Mouse (Mus musculus): Measurements from ENCODE around the gene Lrrc49. TPM values are rescaled to one million over a fixed set of nuclear protein-coding genes. Genes with fewer than 3 reads are reported as not detected.

Lrrc49 gene
- total RNA-seq, 1 experiment = 3.7 TPM

DNA sequence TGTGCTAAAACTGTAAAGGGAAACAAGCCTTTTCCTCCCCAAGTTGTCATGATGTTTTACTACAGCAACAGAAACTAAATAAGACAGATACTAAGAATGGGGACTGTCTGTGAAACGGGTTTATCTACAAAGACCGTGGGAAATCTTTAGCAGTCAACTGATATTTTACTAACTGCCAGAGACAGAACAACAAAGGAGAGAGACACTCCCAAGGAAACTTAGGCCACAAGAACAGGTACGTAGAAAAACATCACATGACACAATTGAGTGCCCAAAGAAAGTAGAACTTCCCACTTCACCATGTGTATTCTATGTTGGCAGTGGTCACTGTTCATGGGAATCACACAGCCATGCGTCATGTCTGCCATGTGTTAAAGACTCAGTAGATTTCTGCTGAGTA lies 116.2 kb downstream of the Lrrc49 start:
- no peak for DNase-seq (ENCODE audit: low read depth, low spot score)
- no peak overlapping the region for H3K4me3 ChIP-seq (ENCODE audit: insufficient read depth in 1 of 2, low read depth in 1 of 2, low read length in 2 of 2, poor library complexity in 1 of 2, severe bottlenecking in 1 of 2)
- H3K4me1 ChIP-seq (ENCODE audit: control insufficient read depth in 2 of 2, insufficient read depth in 2 of 2, low read length in 2 of 2, poor library complexity in 1 of 2) = no peaks in the 10 kb centered on the region
- no peak overlapping the region for H3K9ac ChIP-seq (ENCODE audit: insufficient read depth, low read depth, low read length, poor library complexity, severe bottlenecking)
- H3K36me3 ChIP-seq (ENCODE audit: control insufficient read depth, insufficient read depth, low read length, poor library complexity, severe bottlenecking) = no peaks in the 10 kb centered on the region
- H3K27ac ChIP-seq (ENCODE audit: insufficient read depth, low read depth, low read length, poor library complexity, severe bottlenecking) = no peak overlapping the region
- H3K9me3 ChIP-seq (ENCODE audit: control insufficient read depth, insufficient read depth, low read depth, low read length) = no peaks in the 10 kb centered on the region
- in situ Hi-C loops (cut with MboI; ENCODE audit: low sequenced_read_pairs in 2 of 2, unreplicated experiment in 2 of 2) = no loop called here
- no peak for TF ChIP-seq ZNF384 (IDR thresholded peaks at IDR 0.05; ENCODE audit: low read depth, low read length)
- no peak for TF ChIP-seq CHD2 (IDR thresholded peaks at IDR 0.05; ENCODE audit: low read depth, low read length)
- TF ChIP-seq HCFC1 (IDR thresholded peaks at IDR 0.05; ENCODE audit: borderline replicate concordance, insufficient read depth, low read length) = no peak
- TF ChIP-seq ZC3H11A (IDR thresholded peaks at IDR 0.05; ENCODE audit: borderline replicate concordance, low read depth, low read length) = no peak
- TF ChIP-seq MAFK (IDR thresholded peaks at IDR 0.05; ENCODE audit: insufficient read depth, low read depth, low read length) = no peak

- Histone ChIP-seq H3K9me3 (ENCODE audit: control insufficient read depth, insufficient read depth, low read depth, low read length) (no peaks in the 10 kb centered on the region), H3K9ac (ENCODE audit: insufficient read depth, low read depth, low read length, poor library complexity, severe bottlenecking) (no peak overlapping the region), H3K4me1 (ENCODE audit: control insufficient read depth in 2 of 2, insufficient read depth in 2 of 2, low read length in 2 of 2, poor library complexity in 1 of 2) (no peaks in the 10 kb centered on the region), H3K27ac (ENCODE audit: insufficient read depth, low read depth, low read length, poor library complexity, severe bottlenecking) (no peak overlapping the region), H3K36me3 (ENCODE audit: control insufficient read depth, insufficient read depth, low read length, poor library complexity, severe bottlenecking) (no peaks in the 10 kb centered on the region), H3K4me3 (ENCODE audit: insufficient read depth in 1 of 2, low read depth in 1 of 2, low read length in 2 of 2, poor library complexity in 1 of 2, severe bottlenecking in 1 of 2) (no peak overlapping the region)
- DNase-seq (ENCODE audit: low read depth, low spot score) = no peak
- in situ Hi-C loops (cut with MboI; ENCODE audit: low sequenced_read_pairs in 2 of 2, unreplicated experiment in 2 of 2) = no loop called here
- TF ChIP-seq CHD2 (IDR thresholded peaks at IDR 0.05; ENCODE audit: low read depth, low read length) (no peak), ZNF384 (IDR thresholded peaks at IDR 0.05; ENCODE audit: low read depth, low read length) (no peak), HCFC1 (IDR thresholded peaks at IDR 0.05; ENCODE audit: borderline replicate concordance, insufficient read depth, low read length) (no peak), MAFK (IDR thresholded peaks at IDR 0.05; ENCODE audit: insufficient read depth, low read depth, low read length) (no peak), ZC3H11A (IDR thresholded peaks at IDR 0.05; ENCODE audit: borderline replicate concordance, low read depth, low read length) (no peak)
Measured at GRCm38 (mm10) chr9:60571041-60571440, 116.9 kb downstream of the Lrrc49 start.

GRCm38 (mm10) chr9:60569366-60569765 lies 118.6 kb downstream of the Lrrc49 start:
- Histone ChIP-seq H3K9ac (ENCODE audit: insufficient read depth, low read depth, low read length, poor library complexity, severe bottlenecking) (no peak overlapping the region), H3K27ac (ENCODE audit: insufficient read depth, low read depth, low read length, poor library complexity, severe bottlenecking) (no peak overlapping the region), H3K4me1 (ENCODE audit: control insufficient read depth in 2 of 2, insufficient read depth in 2 of 2, low read length in 2 of 2, poor library complexity in 1 of 2) (no peaks in the 10 kb centered on the region), H3K36me3 (ENCODE audit: control insufficient read depth, insufficient read depth, low read length, poor library complexity, severe bottlenecking) (no peaks in the 10 kb centered on the region), H3K4me3 (ENCODE audit: insufficient read depth in 1 of 2, low read depth in 1 of 2, low read length in 2 of 2, poor library complexity in 1 of 2, severe bottlenecking in 1 of 2) (no peak overlapping the region), H3K9me3 (ENCODE audit: control insufficient read depth, insufficient read depth, low read depth, low read length) (no peaks in the 10 kb centered on the region)
- in situ Hi-C loops (cut with MboI; ENCODE audit: low sequenced_read_pairs in 2 of 2, unreplicated experiment in 2 of 2) = no loop called here
- no peak for TF ChIP-seq HCFC1 (IDR thresholded peaks at IDR 0.05; ENCODE audit: borderline replicate concordance, insufficient read depth, low read length)
- no peak for TF ChIP-seq ZNF384 (IDR thresholded peaks at IDR 0.05; ENCODE audit: low read depth, low read length)
- no peak for TF ChIP-seq ZC3H11A (IDR thresholded peaks at IDR 0.05; ENCODE audit: borderline replicate concordance, low read depth, low read length)
- TF ChIP-seq MAFK (IDR thresholded peaks at IDR 0.05; ENCODE audit: insufficient read depth, low read depth, low read length) = no peak
- TF ChIP-seq CHD2 (IDR thresholded peaks at IDR 0.05; ENCODE audit: low read depth, low read length) = no peak
- DNase-seq (ENCODE audit: low read depth, low spot score) = no peak

DNA sequence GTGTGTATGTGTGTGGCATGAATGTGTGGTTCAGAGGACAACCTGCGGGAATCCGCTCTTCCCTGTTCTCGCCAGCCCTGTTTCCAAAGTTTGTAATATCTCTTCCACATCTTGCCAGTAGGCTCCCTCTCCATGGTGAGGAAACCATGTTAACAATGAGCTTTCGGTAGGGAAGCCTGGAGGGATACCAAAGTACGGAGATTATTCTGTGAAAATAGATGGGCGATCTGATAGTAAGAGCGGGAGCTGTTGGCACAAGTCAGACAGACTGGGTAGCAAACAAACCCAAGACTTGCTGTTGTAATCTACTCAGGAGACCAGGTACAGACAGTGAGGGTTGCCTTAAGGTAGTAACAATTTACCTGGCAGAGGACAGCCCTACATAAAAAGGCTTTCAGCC lies 124.1 kb downstream of the Lrrc49 start:
- no peak for TF ChIP-seq MAFK (IDR thresholded peaks at IDR 0.05; ENCODE audit: insufficient read depth, low read depth, low read length)
- TF ChIP-seq CHD2 (IDR thresholded peaks at IDR 0.05; ENCODE audit: low read depth, low read length) = no peak
- TF ChIP-seq HCFC1 (IDR thresholded peaks at IDR 0.05; ENCODE audit: borderline replicate concordance, insufficient read depth, low read length) = no peak
- no peak for TF ChIP-seq ZC3H11A (IDR thresholded peaks at IDR 0.05; ENCODE audit: borderline replicate concordance, low read depth, low read length)
- no peak for TF ChIP-seq ZNF384 (IDR thresholded peaks at IDR 0.05; ENCODE audit: low read depth, low read length)
- in situ Hi-C loops (cut with MboI; ENCODE audit: low sequenced_read_pairs in 2 of 2, unreplicated experiment in 2 of 2) = no loop called here

More for the DNA sequence above, 124.1 kb downstream of the Lrrc49 start:
- no peaks in the 10 kb centered on the region for H3K36me3 ChIP-seq (ENCODE audit: control insufficient read depth, insufficient read depth, low read length, poor library complexity, severe bottlenecking)
- DNase-seq (ENCODE audit: low read depth, low spot score) = no peak
- H3K27ac ChIP-seq (ENCODE audit: insufficient read depth, low read depth, low read length, poor library complexity, severe bottlenecking) = no peak overlapping the region
- no peak overlapping the region for H3K9ac ChIP-seq (ENCODE audit: insufficient read depth, low read depth, low read length, poor library complexity, severe bottlenecking)
- H3K4me3 ChIP-seq (ENCODE audit: insufficient read depth in 1 of 2, low read depth in 1 of 2, low read length in 2 of 2, poor library complexity in 1 of 2, severe bottlenecking in 1 of 2) = no peak overlapping the region
- H3K4me1 ChIP-seq (ENCODE audit: control insufficient read depth in 2 of 2, insufficient read depth in 2 of 2, low read length in 2 of 2, poor library complexity in 1 of 2) = no peaks in the 10 kb centered on the region
- H3K9me3 ChIP-seq (ENCODE audit: control insufficient read depth, insufficient read depth, low read depth, low read length) = no peaks in the 10 kb centered on the region

Data from ES-E14 (cell line).